Mouse (Mus musculus): Measurements from ENCODE around the gene Fsd1l. TPM values are rescaled to one million over a fixed set of nuclear protein-coding genes. Genes with fewer than 3 reads are reported as not detected.

The Fsd1l gene
- total and polyA plus RNA-seq, 3 experiments: not detected

- Histone ChIP-seq H3K9ac (ENCODE audit: control insufficient read depth, low read depth, low read length, poor library complexity, severe bottlenecking) (no peak overlapping the region), H3K9me3 (replicated peaks; ENCODE audit: insufficient read depth, low read length) (no peaks in the 10 kb centered on the region), H3K27ac (ENCODE audit: control insufficient read depth, low read depth, low read length) (no peak overlapping the region), H3K79me2 (ENCODE audit: control insufficient read depth, insufficient read depth, low read length, poor library complexity) (no peaks in the 10 kb centered on the region), H3K36me3 (ENCODE audit: control insufficient read depth in 1 of 2, insufficient read depth in 2 of 2, low read length in 2 of 2) (peaks cover 0 to 8% of the 10 kb centered on the region in 2 experiments; a peak in 2 of 4 replicates), H3K27me3 (ENCODE audit: control insufficient read depth in 1 of 2, insufficient read depth in 2 of 2, low read length in 2 of 2) (no peaks in the 10 kb centered on the region), H3K4me3 (ENCODE audit: control insufficient read depth in 1 of 2, insufficient read depth in 1 of 2, low read depth in 2 of 2, low read length in 2 of 2) (no peak overlapping the region), H3K4me1 (ENCODE audit: control insufficient read depth in 1 of 2, insufficient read depth in 2 of 2, low read length in 2 of 2) (no peaks in the 10 kb centered on the region)
- no peak for TF ChIP-seq MYB (IDR thresholded peaks at IDR 0.05; ENCODE audit: low read depth, low read length)
- TF ChIP-seq CHD1 (IDR thresholded peaks at IDR 0.05; ENCODE audit: low read depth, low read length): no peak
- no peak for TF ChIP-seq BHLHE40 (IDR thresholded peaks at IDR 0.05; ENCODE audit: borderline replicate concordance, low read depth, low read length)
- TF ChIP-seq TCF12 (IDR thresholded peaks at IDR 0.05; ENCODE audit: low read depth, low read length): no peak
- no peak for TF ChIP-seq ZMIZ1 (IDR thresholded peaks at IDR 0.05; ENCODE audit: low read depth, low read length)
- no peak for TF ChIP-seq GABPA (IDR thresholded peaks at IDR 0.05; ENCODE audit: low read depth, low read length)
- TF ChIP-seq POLR2AphosphoS5 (IDR thresholded peaks at IDR 0.05; ENCODE audit: borderline replicate concordance, low read depth, low read length): no peak
- no peak for TF ChIP-seq MAZ (IDR thresholded peaks at IDR 0.05; ENCODE audit: low read depth, low read length)
- TF ChIP-seq POLR2A (IDR thresholded peaks at IDR 0.05; ENCODE audit: control insufficient read depth in 1 of 2, insufficient read depth in 1 of 2, low read depth in 1 of 2, low read length in 2 of 2, poor library complexity in 1 of 2): no peak
- no peak for DNase-seq (ENCODE audit: low read depth, low spot score)
Observed at GRCm38 (mm10) chr4:53750391-53751120, 119.3 kb downstream of the Fsd1l start.

Other genes starting within 250 kb of the Fsd1l start
- gene Slc44a1, start 191.1 kb upstream of the Fsd1l start, total RNA-seq (2012; rRNA removed): 9.2 and 9.6 TPM in 2 replicates
- 10 to 100 TPM in 1 of 2 experiments, not detected in 1; 10.6 TPM for gene Slc44a1, start 191.1 kb upstream of the Fsd1l start, polyA plus RNA-seq (2012; ENCODE audit: insufficient read depth in 1 of 2, insufficient read length in 2 of 2, low read depth in 1 of 2, low replicate concordance in 2 of 2, missing spikeins in 1 of 2)
- 5.0 and 5.5 TPM in 2 replicates for gene Fktn, start 82.5 kb downstream of the Fsd1l start, total RNA-seq (2012; rRNA removed)
- 1 to 10 TPM in 1 of 2 experiments, not detected in 1; 7.0 TPM for gene Fktn, start 82.5 kb downstream of the Fsd1l start, polyA plus RNA-seq (2012; ENCODE audit: insufficient read depth in 1 of 2, insufficient read length in 2 of 2, low read depth in 1 of 2, low replicate concordance in 2 of 2, missing spikeins in 1 of 2)
- not detected in 2 replicates for gene Tal2, start 148.2 kb downstream of the Fsd1l start, total RNA-seq (2012; rRNA removed)
- under 1 TPM in 1 of 2 experiments, not detected in 1; 0.03 TPM for gene Tal2, start 148.2 kb downstream of the Fsd1l start, polyA plus RNA-seq (2012; ENCODE audit: insufficient read depth in 1 of 2, insufficient read length in 2 of 2, low read depth in 1 of 2, low replicate concordance in 2 of 2, missing spikeins in 1 of 2)
- 3.1 and 3.9 TPM in 2 replicates for gene Tmem38b, start 194.6 kb downstream of the Fsd1l start, total RNA-seq (2012; rRNA removed)
- 1 to 10 TPM in 1 of 2 experiments, not detected in 1; 5.9 TPM for gene Tmem38b, start 194.6 kb downstream of the Fsd1l start, polyA plus RNA-seq (2012; ENCODE audit: insufficient read depth in 1 of 2, insufficient read length in 2 of 2, low read depth in 1 of 2, low replicate concordance in 2 of 2, missing spikeins in 1 of 2)

Data from MEL (cell line).